10 mouse cellular contexts compared by ENCODE assay signal in genomic region chr11:88587710-88588109, GRCm38 (mm10).
DNase-seq lines count a peak whose midpoint lies in the region; ATAC-seq lines count a peak whose summit lies in the region.
"Had no signal": no experiment of that assay in that cellular context is flagged by ENCODE, and none has a peak within 500 bp of the region (broad histone marks: within the 10 kb centered on the region; RNA-seq: fewer than 3 reads in every experiment).

No protein-coding gene starts in this region.

- ATAC-seq in forebrain, embryonic 14.5 days = no peak
- no peak for ATAC-seq in kidney, embryonic 15.5 days (replicated peaks; ENCODE audit: low FRiP score)
- no peak for ATAC-seq in neural tube, embryonic 12.5 days (ENCODE audit: low FRiP score, low read depth)

- H3K4me1 ChIP-seq in forebrain, embryonic 14.5 days (ENCODE audit: control insufficient read depth, insufficient read depth, low read length) = peaks cover 81% of the 10 kb centered on the region
- H3K4me1 ChIP-seq in kidney, embryonic 15.5 days = peaks cover 94% of the 10 kb centered on the region
- peaks cover 84% of the 10 kb centered on the region for H3K4me1 ChIP-seq in neural tube, embryonic 12.5 days

- H3K27ac ChIP-seq in forebrain, embryonic 14.5 days (ENCODE audit: low read depth, low read length) = peak overlapping the region; percentile 71
- H3K27ac ChIP-seq in kidney, embryonic 15.5 days = peak overlapping the region; percentile 86
- no peak overlapping the region; the same call in 1 of the 2 replicates for H3K27ac ChIP-seq in neural tube, embryonic 12.5 days
- H3K27ac ChIP-seq: lung, embryonic 15.5 days had no signal

- no peak overlapping the region for H3K4me3 ChIP-seq in forebrain, embryonic 14.5 days (ENCODE audit: low read depth, low read length)
- H3K4me3 ChIP-seq in kidney, embryonic 15.5 days (replicated peaks) = no peak overlapping the region
- no peak overlapping the region for H3K4me3 ChIP-seq in neural tube, embryonic 12.5 days
- H3K4me3 ChIP-seq: heart, embryonic 12.5 days; lung, embryonic 15.5 days had no signal

- H3K4me2 ChIP-seq in forebrain, embryonic 14.5 days (ENCODE audit: low read length) = no peak overlapping the region
- H3K4me2 ChIP-seq in kidney, embryonic 15.5 days = no peak overlapping the region
- no peak overlapping the region for H3K4me2 ChIP-seq in neural tube, embryonic 12.5 days (replicated peaks)
- H3K4me2 ChIP-seq: heart, embryonic 12.5 days; lung, embryonic 15.5 days had no signal

- H3K27me3 ChIP-seq in forebrain, embryonic 14.5 days (replicated peaks; ENCODE audit: control insufficient read depth, insufficient read depth, low read length) = no peaks in the 10 kb centered on the region
- H3K27me3 ChIP-seq in kidney, embryonic 15.5 days = no peaks in the 10 kb centered on the region
- H3K27me3 ChIP-seq in neural tube, embryonic 12.5 days (replicated peaks) = no peaks in the 10 kb centered on the region
- H3K27me3 ChIP-seq: heart, embryonic 12.5 days; lung, embryonic 15.5 days had no signal

- peak overlapping the region; percentile 22; the same call in 1 of the 2 replicates for H3K9ac ChIP-seq in forebrain, embryonic 14.5 days (ENCODE audit: low read length)
- H3K9ac ChIP-seq in kidney, embryonic 15.5 days = no peak overlapping the region
- peak overlapping the region; percentile 1; the same call in 1 of the 2 replicates for H3K9ac ChIP-seq in neural tube, embryonic 12.5 days
- H3K9ac ChIP-seq: heart, embryonic 12.5 days; lung, embryonic 15.5 days had no signal

- H3K9me3 ChIP-seq in forebrain, embryonic 14.5 days (replicated peaks; ENCODE audit: control insufficient read depth, low read length) = no peaks in the 10 kb centered on the region
- no peaks in the 10 kb centered on the region for H3K9me3 ChIP-seq in kidney, embryonic 15.5 days (replicated peaks)
- H3K9me3 ChIP-seq in neural tube, embryonic 12.5 days = no peaks in the 10 kb centered on the region
- H3K9me3 ChIP-seq: heart, embryonic 12.5 days; lung, embryonic 15.5 days had no signal

- WGBS in forebrain, embryonic 14.5 days = 39% methylated on average over 5 of the region's 5 CpGs
- 55% methylated on average over 5 of the region's 5 CpGs for WGBS in kidney, embryonic 15.5 days
- 41% methylated on average over 5 of the region's 5 CpGs for WGBS in neural tube, embryonic 12.5 days

- peaks cover 8% of the 10 kb centered on the region; the same call in 1 of the 2 replicates for H3K36me3 ChIP-seq in forebrain, embryonic 14.5 days (ENCODE audit: control insufficient read depth, insufficient read depth, low read length)
- H3K36me3 ChIP-seq in kidney, embryonic 15.5 days = peaks cover 17% of the 10 kb centered on the region
- H3K36me3 ChIP-seq in neural tube, embryonic 12.5 days = 0 out of 2 replicates have a peak, but pooled peaks cover 5% of the 10 kb centered on the region

- peak; percentile 62 for DNase-seq in kidney, adult 11 months
- no peak for DNase-seq in kidney, adult 9 months
- DNase-seq in forebrain, embryonic 14.5 days (ENCODE audit: low spot score) = no peak
- no peak for DNase-seq in heart, postnatal 4 days
- no peak for DNase-seq in embryo, embryonic 11 days
- DNase-seq in right cerebral cortex, adult 18-20 months = no peak
